Mouse (Mus musculus): ENCODE results near the gene Dpagt1. TPM values are rescaled to one million over a fixed set of nuclear protein-coding genes. Genes with fewer than 3 reads are reported as not detected.
"Not testable (repeated sequence)": the region's sequence is repeated elsewhere in the genome, so short reads cannot be mapped to it uniquely, and the experiment has no call there.

The Dpagt1 gene
- polyA plus RNA-seq, 1 experiment from 2014 or later = 29.7 TPM

DNA sequence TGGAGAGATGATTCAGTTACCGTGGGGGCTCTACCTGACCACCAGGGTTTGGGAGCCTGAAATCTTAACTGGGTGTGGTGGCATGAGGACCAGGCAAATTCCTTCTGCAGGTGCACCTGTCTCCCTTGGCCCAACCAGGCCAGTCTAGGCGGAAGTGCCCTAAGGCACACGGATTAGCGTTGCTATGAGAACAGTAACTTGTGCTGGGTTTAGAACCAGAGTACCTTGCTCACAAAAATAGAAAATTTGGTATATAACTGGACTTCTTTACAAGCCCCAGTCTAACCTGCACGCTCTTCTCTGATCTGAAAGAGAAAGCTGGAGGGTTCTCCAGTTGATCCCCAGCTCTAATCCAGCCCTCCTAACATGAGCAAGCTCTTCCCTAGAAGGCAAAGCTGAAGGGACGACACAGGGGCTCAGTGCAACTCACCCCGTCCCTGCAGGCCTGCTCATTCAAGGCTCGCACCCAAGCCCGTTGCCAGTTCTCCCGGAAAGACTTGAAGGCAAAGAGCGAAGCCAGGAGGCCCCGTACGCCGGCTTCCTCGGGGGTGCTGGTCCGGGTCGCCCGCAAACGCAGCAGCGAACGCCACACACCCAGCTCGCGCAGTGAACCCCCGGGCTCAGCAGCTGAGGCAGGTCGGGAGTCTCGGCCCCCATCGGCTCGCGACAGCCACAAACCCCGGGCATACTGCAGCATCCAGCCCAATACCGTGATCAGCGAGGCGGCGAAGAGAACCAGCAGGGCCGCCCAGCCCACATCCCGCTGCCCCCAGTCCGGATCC lies 6.5 kb upstream of the Dpagt1 start:
- Histone ChIP-seq H3K9ac (peak overlapping the region; percentile 90), H3K4me2 (peak overlapping the region; percentile 88), H3K4me3 (peak overlapping the region; percentile 91), H3K36me3 (peaks cover 27% of the 10 kb centered on the region), H3K27ac (ENCODE audit: poor library complexity, severe bottlenecking) (peak overlapping the region; percentile 44), H3K27me3 (replicated peaks) (no peaks in the 10 kb centered on the region), H3K9me3 (replicated peaks) (no peaks in the 10 kb centered on the region), H3K4me1 (replicated peaks) (peaks cover 26% of the 10 kb centered on the region)
- WGBS = 3% methylated on average over 36 of the region's 37 CpGs
- peak; percentile 7; the same call in 1 of the 2 replicates for ATAC-seq (ENCODE audit: insufficient number of reproducible peaks, low FRiP score)

DNA sequence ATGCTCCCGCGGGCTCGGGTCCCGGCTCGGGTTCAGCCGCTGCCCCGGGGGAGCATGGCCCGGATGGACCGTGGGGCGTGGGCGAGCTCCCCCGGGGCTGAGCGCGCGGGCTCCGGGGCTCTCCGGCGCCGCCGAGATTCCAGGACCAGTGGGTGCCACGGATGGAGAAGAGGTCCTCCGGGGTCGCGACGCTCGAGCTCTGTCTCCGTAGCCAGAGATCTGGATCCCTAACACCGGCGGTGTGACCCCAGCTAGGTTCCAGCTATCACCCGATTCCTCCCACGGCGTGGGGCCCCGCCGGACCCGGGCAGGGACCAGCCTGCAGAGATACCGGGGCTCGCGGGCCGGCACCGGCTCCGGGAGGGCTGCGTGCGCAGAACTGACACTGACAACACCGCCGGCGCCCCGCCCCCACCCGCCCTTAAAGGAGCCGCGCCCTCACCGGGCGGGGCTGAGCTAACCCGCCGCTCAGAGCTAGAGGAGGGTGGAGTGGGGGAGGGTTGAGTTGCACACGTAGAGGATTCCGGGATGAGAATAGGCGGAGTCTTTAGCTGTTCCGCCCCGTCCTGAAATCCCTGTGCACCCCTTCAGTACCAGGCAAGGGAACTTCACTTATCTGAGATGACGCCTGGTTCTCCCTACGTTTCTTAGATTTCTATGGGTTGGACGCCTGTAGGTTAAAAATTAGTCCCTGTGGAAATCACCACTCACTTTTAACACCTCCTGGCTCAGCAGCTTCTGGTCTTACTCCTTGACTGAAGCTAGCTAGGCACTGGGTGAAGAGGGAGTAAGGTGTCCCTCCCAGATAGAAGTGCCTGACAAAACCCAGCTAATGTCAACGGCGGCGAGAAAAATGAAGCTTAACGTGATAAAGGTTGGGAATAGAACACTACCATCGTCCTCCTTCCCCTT lies 5.7 kb upstream of the Dpagt1 start, which contains the start of gene C2cd2l:
Gene C2cd2l (minus strand): TSS at position 399 of the 912 bp plus-strand sequence.
- Histone ChIP-seq H3K4me1 (replicated peaks) (peaks cover 26% of the 10 kb centered on the region), H3K27me3 (replicated peaks) (no peaks in the 10 kb centered on the region), H3K27ac (ENCODE audit: poor library complexity, severe bottlenecking) (peak within 1 kb of the TSS; percentile 69), H3K4me3 (peak within 1 kb of the TSS; percentile 91), H3K4me2 (peak within 1 kb of the TSS; percentile 88), H3K9me3 (replicated peaks) (no peaks in the 10 kb centered on the region), H3K36me3 (peaks cover 20% of the 10 kb centered on the region), H3K9ac (peak within 1 kb of the TSS; percentile 90)
- WGBS = under 1% methylated on average over 67 of the region's 67 CpGs
- peak; percentile 97 for ATAC-seq (ENCODE audit: insufficient number of reproducible peaks, low FRiP score)

DNA sequence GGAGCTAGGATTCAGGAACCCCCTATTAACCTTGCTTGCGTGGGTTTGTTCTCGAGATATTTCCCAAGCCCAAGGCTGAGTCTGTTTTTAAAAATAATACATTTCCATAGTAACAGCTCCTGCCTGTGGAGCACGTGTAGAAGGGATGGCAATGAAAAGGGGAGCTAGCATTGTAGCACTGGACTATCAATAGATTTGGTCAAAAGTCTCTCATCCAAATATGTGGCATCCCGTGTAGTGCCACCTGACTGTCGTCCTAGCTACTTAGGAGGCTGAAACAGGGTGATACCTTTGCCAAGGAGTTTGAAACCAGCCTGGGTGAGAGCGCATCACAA lies 5.1 kb upstream of the Dpagt1 start:
- H3K27me3 ChIP-seq (replicated peaks) = no peaks in the 10 kb centered on the region
- H3K36me3 ChIP-seq = peaks cover 14% of the 10 kb centered on the region
- peak overlapping the region; percentile 69; the same call in 1 of the 2 replicates for H3K27ac ChIP-seq (ENCODE audit: poor library complexity, severe bottlenecking)
- H3K4me1 ChIP-seq (replicated peaks) = peaks cover 28% of the 10 kb centered on the region
- H3K9me3 ChIP-seq (replicated peaks) = no peaks in the 10 kb centered on the region
- WGBS = 22% methylated on average over 6 of the region's 6 CpGs
- peak overlapping the region; percentile 88 for H3K4me2 ChIP-seq
- ATAC-seq (ENCODE audit: insufficient number of reproducible peaks, low FRiP score) = no peak
- H3K9ac ChIP-seq = peak overlapping the region; percentile 62; the same call in 1 of the 2 replicates
- H3K4me3 ChIP-seq = peak overlapping the region; percentile 91

DNA sequence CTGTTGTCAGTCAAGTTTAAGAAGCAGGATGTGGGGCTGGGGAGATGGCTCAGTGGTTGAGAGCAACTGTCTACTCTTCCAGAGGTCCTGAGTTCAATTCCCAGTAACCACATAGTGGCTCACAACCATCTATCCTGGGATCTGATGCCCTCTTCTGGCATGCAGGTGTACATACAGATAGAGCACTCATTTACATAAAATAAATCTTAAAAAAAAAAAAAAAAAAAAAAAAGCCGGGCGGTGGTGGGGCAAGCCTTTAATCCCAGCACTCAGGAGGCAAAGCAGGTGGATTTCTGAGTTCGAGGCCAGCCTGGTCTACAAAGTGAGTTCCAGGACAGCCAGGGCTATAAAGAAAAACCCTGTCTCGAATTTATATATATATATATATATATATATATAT lies 2.2 kb upstream of the Dpagt1 start:
- H3K9me3 ChIP-seq (replicated peaks); H3K4me3 ChIP-seq; H3K4me2 ChIP-seq; H3K36me3 ChIP-seq; H3K27ac ChIP-seq (ENCODE audit: poor library complexity, severe bottlenecking); H3K9ac ChIP-seq; H3K27me3 ChIP-seq (replicated peaks); ATAC-seq (ENCODE audit: insufficient number of reproducible peaks, low FRiP score): not testable (repeated sequence)
- H3K4me1 ChIP-seq (replicated peaks) = peaks cover 25% of the 10 kb centered on the region
- 69% methylated on average over 4 of the region's 4 CpGs for WGBS

DNA sequence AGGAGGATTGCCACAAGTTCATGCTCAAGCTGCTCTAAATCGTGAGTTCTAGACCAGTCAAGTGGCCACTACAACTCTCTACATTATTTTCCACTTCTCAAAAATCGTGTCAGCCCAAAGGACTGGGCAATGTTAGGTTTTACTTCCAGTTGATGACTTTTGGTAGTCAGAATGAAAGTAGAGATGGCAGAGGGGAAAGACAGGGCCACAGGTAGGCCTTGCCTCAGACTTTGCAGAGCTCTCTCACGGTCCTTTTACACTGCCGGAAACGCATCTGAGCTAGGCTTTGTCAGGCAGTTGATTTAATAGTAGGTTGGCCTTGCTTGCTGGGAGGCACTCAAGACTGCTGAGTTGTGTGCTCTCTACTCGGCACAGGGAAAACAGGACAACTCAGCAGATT lies 1.7 kb upstream of the Dpagt1 start:
- ATAC-seq (ENCODE audit: insufficient number of reproducible peaks, low FRiP score) = no peak
- Histone ChIP-seq H3K4me3 (no peak overlapping the region), H3K9ac (no peak overlapping the region), H3K36me3 (peaks cover 9% of the 10 kb centered on the region), H3K9me3 (replicated peaks) (no peaks in the 10 kb centered on the region), H3K4me1 (replicated peaks) (peaks cover 21% of the 10 kb centered on the region), H3K4me2 (no peak overlapping the region), H3K27ac (ENCODE audit: poor library complexity, severe bottlenecking) (no peak overlapping the region), H3K27me3 (replicated peaks) (no peaks in the 10 kb centered on the region)
- 83% methylated on average over 6 of the region's 6 CpGs for WGBS

DNA sequence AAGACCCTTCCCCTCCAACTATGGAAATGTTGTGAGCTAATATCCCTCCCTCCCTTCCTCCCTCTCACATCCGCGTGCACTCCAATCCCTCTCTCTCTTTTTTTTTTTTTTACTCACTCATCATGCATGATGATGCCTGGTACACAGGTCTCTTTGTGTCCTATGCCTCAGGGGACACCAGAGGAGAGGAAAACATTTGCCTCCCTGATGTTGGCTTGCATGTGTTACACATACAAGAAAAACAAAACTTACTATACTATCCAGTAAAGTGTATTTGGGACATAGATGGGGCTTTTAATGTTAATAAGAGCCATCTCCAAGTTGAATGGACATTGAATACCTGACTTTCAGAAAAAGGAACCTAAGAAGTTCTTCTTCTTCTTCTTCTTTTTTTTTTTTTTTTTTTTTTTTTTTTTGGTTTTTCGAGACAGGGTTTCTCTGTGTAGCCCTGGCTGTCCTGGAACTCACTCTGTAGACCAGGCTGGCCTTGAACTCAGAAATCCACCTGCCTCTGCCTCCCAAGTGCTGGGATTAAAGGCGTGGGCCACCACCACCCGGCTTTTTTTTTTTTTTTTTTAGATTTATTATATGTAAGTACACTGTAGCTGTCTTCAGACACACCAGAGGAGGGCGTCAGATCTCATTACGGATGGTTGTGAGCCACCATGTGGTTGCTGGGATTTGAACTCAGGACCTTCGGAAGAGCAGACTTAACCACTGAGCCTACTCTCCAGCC lies 619 bp upstream of the Dpagt1 start:
- Histone ChIP-seq H3K4me3 (peak overlapping the region; percentile 73), H3K27ac (ENCODE audit: poor library complexity, severe bottlenecking) (peak overlapping the region; percentile 95; the same call in 1 of the 2 replicates)
- ATAC-seq (ENCODE audit: insufficient number of reproducible peaks, low FRiP score) = not testable (repeated sequence)

DNA sequence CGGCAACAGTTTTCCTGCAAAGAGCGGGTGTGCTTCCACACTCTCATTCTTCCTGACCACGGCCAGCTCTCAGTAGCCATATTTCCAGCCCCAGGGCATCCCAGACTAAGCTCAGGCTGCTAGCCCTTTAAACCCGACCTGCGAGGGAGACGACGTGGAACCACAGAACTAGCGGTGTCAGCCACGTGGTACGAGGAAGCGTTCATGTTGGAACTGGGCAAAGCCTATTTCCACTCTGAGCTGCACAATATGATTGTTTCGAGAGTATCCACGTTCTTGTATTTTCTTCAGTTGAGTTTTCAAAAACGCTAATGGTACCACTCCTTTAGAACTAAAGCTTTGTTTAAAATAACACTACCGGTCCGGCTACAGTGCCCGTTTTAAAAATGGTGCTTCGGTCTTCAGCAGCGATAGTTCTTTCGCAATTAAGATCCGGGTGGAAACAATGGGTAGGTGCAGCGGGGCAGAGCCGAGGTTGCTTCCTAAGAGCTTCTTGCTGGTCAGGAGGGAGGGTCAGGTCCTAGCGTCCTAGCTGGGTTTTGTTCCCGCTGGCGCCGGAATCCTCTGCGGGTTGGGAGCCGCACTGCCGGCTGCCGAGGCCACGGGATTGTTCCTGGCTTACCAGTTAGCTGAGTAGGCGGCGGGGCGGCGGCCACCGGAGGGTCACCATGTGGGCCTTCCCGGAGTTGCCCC lies 698 bp downstream of the Dpagt1 start:
- Histone ChIP-seq H3K27ac (ENCODE audit: poor library complexity, severe bottlenecking) (peak overlapping the region; percentile 95), H3K27me3 (replicated peaks) (no peaks in the 10 kb centered on the region), H3K36me3 (peaks cover 30% of the 10 kb centered on the region), H3K9me3 (replicated peaks) (no peaks in the 10 kb centered on the region), H3K4me2 (peak overlapping the region; percentile 72), H3K9ac (peak overlapping the region; percentile 90), H3K4me1 (replicated peaks) (peaks cover 12% of the 10 kb centered on the region), H3K4me3 (peak overlapping the region; percentile 73)
- under 1% methylated on average over 38 of the region's 38 CpGs for WGBS
- ATAC-seq (ENCODE audit: insufficient number of reproducible peaks, low FRiP score) = peak; percentile 91

More for the DNA sequence above, 619 bp upstream of the Dpagt1 start:
- H3K4me2 ChIP-seq = peak overlapping the region; percentile 72
- H3K9me3 ChIP-seq (replicated peaks); H3K27me3 ChIP-seq (replicated peaks): not testable (repeated sequence)
- peak overlapping the region; percentile 90 for H3K9ac ChIP-seq
- peaks cover 19% of the 10 kb centered on the region for H3K4me1 ChIP-seq (replicated peaks)
- 70% methylated on average over 7 of the region's 8 CpGs for WGBS
- peaks cover 16% of the 10 kb centered on the region for H3K36me3 ChIP-seq

DNA sequence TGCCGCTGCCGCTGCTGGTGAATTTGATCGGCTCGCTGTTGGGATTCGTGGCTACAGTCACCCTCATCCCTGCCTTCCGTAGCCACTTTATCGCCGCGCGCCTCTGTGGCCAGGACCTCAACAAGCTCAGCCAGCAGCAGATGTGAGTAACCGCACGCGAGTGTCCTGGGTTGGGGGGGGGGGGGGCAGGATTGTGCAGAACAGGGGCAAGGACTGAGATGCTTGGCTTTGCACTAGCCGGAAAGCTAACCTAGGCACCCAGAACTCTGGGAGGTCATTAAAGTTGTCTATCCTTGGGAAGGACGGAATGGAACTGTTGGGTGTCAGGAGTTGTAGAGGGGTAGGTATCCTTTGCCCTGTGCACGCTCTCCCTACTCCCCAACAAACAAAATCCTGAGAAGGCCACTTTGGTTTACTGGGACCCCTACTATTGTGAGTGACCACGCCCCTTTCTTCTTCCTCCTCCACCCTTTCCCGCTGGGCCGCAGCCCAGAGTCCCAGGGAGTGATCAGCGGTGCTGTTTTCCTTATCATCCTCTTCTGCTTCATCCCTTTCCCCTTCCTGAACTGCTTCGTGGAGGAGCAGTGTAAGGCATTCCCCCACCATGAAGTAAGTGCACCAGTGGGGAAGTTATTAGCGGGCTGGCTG lies 1.4 kb downstream of the Dpagt1 start:
- Histone ChIP-seq H3K4me1 (replicated peaks) (peaks cover 12% of the 10 kb centered on the region), H3K9ac (peak overlapping the region; percentile 90), H3K27me3 (replicated peaks) (no peaks in the 10 kb centered on the region), H3K27ac (ENCODE audit: poor library complexity, severe bottlenecking) (peak overlapping the region; percentile 95), H3K36me3 (peaks cover 36% of the 10 kb centered on the region), H3K4me3 (peak overlapping the region; percentile 73), H3K4me2 (peak overlapping the region; percentile 72), H3K9me3 (replicated peaks) (no peaks in the 10 kb centered on the region)
- 0% methylated on average over 22 of the region's 22 CpGs for WGBS
- ATAC-seq (ENCODE audit: insufficient number of reproducible peaks, low FRiP score) = peak; percentile 71

DNA sequence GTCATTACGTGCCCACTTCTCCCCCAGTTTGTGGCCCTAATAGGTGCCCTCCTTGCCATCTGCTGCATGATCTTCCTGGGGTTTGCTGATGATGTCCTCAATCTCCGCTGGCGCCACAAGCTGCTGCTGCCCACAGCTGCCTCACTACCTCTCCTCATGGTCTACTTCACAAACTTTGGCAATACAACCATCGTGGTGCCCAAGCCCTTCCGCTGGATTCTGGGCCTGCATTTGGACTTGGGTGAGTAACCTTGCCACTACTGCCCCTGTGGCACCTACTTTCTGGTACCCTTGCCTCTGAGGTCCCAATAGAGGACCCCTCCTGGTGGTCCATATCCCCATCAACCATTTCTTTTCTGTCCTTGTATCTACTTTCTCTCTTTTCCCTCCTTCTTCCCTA lies 2.1 kb downstream of the Dpagt1 start:
- Histone ChIP-seq H3K4me2 (peak overlapping the region; percentile 72), H3K27me3 (replicated peaks) (no peaks in the 10 kb centered on the region), H3K4me1 (replicated peaks) (peaks cover 12% of the 10 kb centered on the region), H3K36me3 (peaks cover 43% of the 10 kb centered on the region), H3K27ac (ENCODE audit: poor library complexity, severe bottlenecking) (peak overlapping the region; percentile 95; the same call in 1 of the 2 replicates), H3K4me3 (peak overlapping the region; percentile 73), H3K9me3 (replicated peaks) (no peaks in the 10 kb centered on the region), H3K9ac (peak overlapping the region; percentile 90)
- ATAC-seq (ENCODE audit: insufficient number of reproducible peaks, low FRiP score) = no peak
- WGBS = 90% methylated on average over 5 of the region's 5 CpGs

DNA sequence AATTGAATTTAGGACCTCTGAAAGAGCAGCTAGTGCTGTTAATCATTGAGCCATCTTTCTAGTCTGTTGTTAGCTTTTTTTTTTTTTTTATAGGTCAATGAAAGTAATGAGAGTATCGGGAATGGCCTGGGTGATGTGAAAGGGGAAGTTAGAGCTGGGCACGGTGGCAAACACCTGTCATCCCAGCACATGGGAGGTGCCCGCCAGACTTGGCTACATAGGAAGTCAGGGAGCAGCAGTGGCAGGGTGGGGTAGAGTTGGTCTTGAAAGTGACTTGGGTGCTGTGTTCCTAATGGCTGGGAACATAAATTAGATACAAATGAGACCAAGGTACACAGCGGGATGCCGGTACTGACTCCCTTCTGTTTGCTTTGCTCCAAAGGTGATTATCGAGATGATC lies 4.9 kb downstream of the Dpagt1 start:
- Histone ChIP-seq H3K4me3 (no peak overlapping the region), H3K27ac (ENCODE audit: poor library complexity, severe bottlenecking) (no peak overlapping the region), H3K27me3 (replicated peaks) (no peaks in the 10 kb centered on the region), H3K4me1 (replicated peaks) (peaks cover 10% of the 10 kb centered on the region), H3K36me3 (peaks cover 54% of the 10 kb centered on the region), H3K9ac (no peak overlapping the region), H3K9me3 (replicated peaks) (no peaks in the 10 kb centered on the region), H3K4me2 (no peak overlapping the region)
- WGBS = 94% methylated on average over 6 of the region's 6 CpGs
- ATAC-seq (ENCODE audit: insufficient number of reproducible peaks, low FRiP score) = no peak

Measured in heart, embryonic 12.5 days (tissue).